Mouse (Mus musculus): Measurements from ENCODE around the gene Lsm3. TPM values are rescaled to one million over a fixed set of nuclear protein-coding genes. Genes with fewer than 3 reads are reported as not detected.

The Lsm3 gene
- polyA plus RNA-seq, 1 experiment, result 51.3 TPM

DNA sequence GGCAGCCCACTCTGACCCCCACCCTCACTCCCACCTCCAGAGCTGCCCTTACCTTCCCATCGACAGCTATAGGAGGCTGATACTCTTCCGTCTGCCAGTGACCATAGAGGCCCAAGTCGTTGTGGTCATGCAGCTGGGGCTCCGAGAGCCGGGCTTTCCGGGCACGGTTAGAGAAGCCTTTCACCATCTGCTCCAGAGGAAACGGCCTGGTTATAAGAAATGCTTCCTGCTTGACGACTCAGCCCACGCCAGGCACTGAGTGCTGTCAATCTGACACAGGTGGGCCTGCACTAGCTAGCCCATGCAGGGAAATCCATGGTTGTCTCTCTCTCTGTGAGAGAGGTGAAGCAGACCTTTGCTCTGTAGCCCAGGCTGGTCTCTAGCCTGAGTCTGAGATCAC, 22.7 kb upstream of the Lsm3 start:
- Histone ChIP-seq H3K27me3 (ENCODE audit: control insufficient read depth, insufficient read depth, low read length) (no peaks in the 10 kb centered on the region), H3K27ac (ENCODE audit: insufficient read depth, low read length) (no peak overlapping the region), H3K4me3 (replicated peaks; ENCODE audit: insufficient read depth, low read depth, low read length) (no peak overlapping the region), H3K4me1 (ENCODE audit: control insufficient read depth, insufficient read depth, low read length) (no peaks in the 10 kb centered on the region)
- 84% methylated on average over 10 of the region's 10 CpGs for WGBS
- DNase-seq, result no peak
- TF ChIP-seq POLR2A (IDR thresholded peaks at IDR 0.05; ENCODE audit: borderline replicate concordance, insufficient read depth, low read length) (no peak), CTCF (IDR thresholded peaks at IDR 0.05; ENCODE audit: borderline replicate concordance, insufficient read depth, low read depth, low read length) (no peak)

DNA sequence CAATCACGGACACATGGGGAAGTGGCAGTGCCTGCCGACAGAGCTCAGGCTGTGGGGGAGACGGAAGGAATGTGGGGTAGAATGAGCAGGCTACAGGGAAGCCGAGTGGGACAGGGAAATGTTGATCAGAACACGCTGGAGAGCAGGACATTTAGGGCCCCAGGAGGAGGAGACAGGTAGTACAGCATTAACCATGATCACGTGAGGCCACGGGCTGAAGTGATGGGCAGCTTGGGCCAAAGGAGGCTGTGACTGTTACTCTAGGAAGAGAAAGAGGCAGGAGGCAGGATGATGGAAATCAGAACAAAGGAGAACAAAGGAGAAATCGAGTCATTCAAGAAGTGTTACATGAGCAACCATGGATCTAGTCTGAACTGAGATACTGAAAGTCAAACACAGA, 21.2 kb upstream of the Lsm3 start:
- Histone ChIP-seq H3K4me1 (ENCODE audit: control insufficient read depth, insufficient read depth, low read length) (no peaks in the 10 kb centered on the region), H3K4me3 (replicated peaks; ENCODE audit: insufficient read depth, low read depth, low read length) (no peak overlapping the region)
- TF ChIP-seq CTCF (IDR thresholded peaks at IDR 0.05; ENCODE audit: borderline replicate concordance, insufficient read depth, low read depth, low read length), result no peak
- TF ChIP-seq POLR2A (IDR thresholded peaks at IDR 0.05; ENCODE audit: borderline replicate concordance, insufficient read depth, low read length), result no peak

DNA sequence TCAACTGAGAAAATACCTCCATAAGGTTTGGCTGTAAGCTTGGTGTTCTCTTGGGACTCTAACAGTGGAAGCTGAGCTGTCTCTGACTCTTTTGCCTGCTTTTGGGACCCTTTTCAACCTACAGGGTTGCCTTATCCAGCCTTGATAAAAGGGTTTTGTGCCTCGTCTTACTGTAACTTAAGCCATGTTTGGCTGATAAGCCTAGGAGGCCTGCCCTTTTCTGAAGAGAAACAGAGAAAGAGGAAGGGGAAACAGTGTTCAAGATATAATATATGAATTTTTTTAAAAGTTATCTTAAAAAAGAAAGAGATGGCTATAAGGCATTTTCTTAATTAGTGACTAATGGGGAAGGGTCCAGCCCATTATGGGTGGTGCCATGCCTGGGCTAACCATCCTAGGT, 12.4 kb upstream of the Lsm3 start:
- no peaks in the 10 kb centered on the region for H3K4me1 ChIP-seq (ENCODE audit: control insufficient read depth, insufficient read depth, low read length)
- H3K4me3 ChIP-seq (replicated peaks; ENCODE audit: insufficient read depth, low read depth, low read length), result no peak overlapping the region
- WGBS, result 93% methylated on average over 1 of the region's 1 CpGs
- no peaks in the 10 kb centered on the region for H3K27me3 ChIP-seq (ENCODE audit: control insufficient read depth, insufficient read depth, low read length)
- H3K27ac ChIP-seq (ENCODE audit: insufficient read depth, low read length), result no peak overlapping the region
- TF ChIP-seq CTCF (IDR thresholded peaks at IDR 0.05; ENCODE audit: borderline replicate concordance, insufficient read depth, low read depth, low read length) (no peak), POLR2A (IDR thresholded peaks at IDR 0.05; ENCODE audit: borderline replicate concordance, insufficient read depth, low read length) (no peak)
- DNase-seq, result no peak

More for the DNA sequence above, 21.2 kb upstream of the Lsm3 start:
- Histone ChIP-seq H3K27me3 (ENCODE audit: control insufficient read depth, insufficient read depth, low read length) (no peaks in the 10 kb centered on the region), H3K27ac (ENCODE audit: insufficient read depth, low read length) (no peak overlapping the region)
- 83% methylated on average over 8 of the region's 8 CpGs for WGBS
- no peak for DNase-seq

DNA sequence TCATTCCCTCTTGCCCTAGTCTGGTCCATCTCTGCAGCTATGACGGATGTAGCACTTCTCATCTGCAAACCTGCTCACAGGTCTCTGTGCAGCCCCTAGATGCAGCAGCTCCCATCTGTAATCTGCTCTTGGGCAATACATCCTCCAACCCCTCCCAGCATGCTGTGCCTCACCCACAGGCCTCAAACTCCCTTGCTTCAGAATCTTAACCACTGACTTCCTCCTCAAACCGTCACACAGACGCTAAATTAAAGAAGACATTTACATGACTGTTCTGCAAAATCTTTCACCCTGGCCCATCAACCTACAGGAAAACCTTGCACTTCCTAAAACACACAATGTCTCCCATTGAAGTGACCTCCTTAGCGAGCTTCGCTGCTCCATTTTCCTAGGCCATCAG, 9.7 kb upstream of the Lsm3 start:
- no peaks in the 10 kb centered on the region for H3K27me3 ChIP-seq (ENCODE audit: control insufficient read depth, insufficient read depth, low read length)
- TF ChIP-seq CTCF (IDR thresholded peaks at IDR 0.05; ENCODE audit: borderline replicate concordance, insufficient read depth, low read depth, low read length) (no peak), POLR2A (IDR thresholded peaks at IDR 0.05; ENCODE audit: borderline replicate concordance, insufficient read depth, low read length) (no peak)
- no peak overlapping the region for H3K27ac ChIP-seq (ENCODE audit: insufficient read depth, low read length)
- no peak for DNase-seq
- H3K4me1 ChIP-seq (ENCODE audit: control insufficient read depth, insufficient read depth, low read length), result no peaks in the 10 kb centered on the region
- WGBS, result 95% methylated on average over 5 of the region's 5 CpGs
- H3K4me3 ChIP-seq (replicated peaks; ENCODE audit: insufficient read depth, low read depth, low read length), result no peak overlapping the region

DNA sequence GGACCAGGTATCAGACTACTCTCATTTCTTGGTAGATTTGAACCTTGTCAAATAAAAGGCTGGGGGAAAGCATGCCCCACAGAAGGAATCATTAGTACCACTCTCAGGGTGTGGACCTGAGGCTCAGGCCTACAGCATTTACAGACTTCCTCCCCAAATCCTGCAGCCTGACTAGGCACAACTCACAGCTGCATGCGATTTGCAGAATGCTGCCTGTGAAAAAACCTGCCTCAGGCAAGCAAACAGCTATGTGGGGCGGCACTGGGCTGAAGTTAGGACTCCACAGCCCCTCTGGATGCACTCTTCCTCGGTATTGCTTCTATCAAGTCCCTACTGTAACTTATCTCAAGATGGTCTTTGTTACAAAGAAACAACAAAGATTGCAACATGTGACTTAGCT, 7.7 kb upstream of the Lsm3 start:
- DNase-seq, result no peak
- TF ChIP-seq POLR2A (IDR thresholded peaks at IDR 0.05; ENCODE audit: borderline replicate concordance, insufficient read depth, low read length), result no peak
- TF ChIP-seq CTCF (IDR thresholded peaks at IDR 0.05; ENCODE audit: borderline replicate concordance, insufficient read depth, low read depth, low read length), result no peak
- H3K27me3 ChIP-seq (ENCODE audit: control insufficient read depth, insufficient read depth, low read length), result no peaks in the 10 kb centered on the region
- H3K27ac ChIP-seq (ENCODE audit: insufficient read depth, low read length), result no peak overlapping the region
- no peak overlapping the region for H3K4me3 ChIP-seq (replicated peaks; ENCODE audit: insufficient read depth, low read depth, low read length)
- WGBS, result 90% methylated on average over 3 of the region's 3 CpGs
- no peaks in the 10 kb centered on the region for H3K4me1 ChIP-seq (ENCODE audit: control insufficient read depth, insufficient read depth, low read length)

DNA sequence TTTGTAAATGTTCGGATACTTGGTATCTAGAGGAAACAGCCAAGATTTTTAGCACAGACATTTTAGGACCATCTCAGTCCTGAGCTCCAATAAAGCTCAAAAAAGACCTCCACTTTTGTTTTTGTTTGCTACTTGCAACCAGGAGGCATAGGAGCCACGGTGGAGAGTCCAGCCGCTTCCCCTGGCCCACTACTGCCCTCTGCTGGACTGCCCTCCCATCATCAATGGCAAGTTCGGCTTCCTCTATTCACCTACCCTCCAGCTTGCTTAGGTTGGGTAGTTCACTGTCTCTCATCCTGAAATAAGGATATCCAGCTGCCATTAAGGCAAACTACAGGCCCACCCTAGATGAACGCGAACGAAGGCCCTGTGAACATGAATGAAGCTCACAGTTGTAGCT, 6.4 kb upstream of the Lsm3 start:
- no peaks in the 10 kb centered on the region for H3K4me1 ChIP-seq (ENCODE audit: control insufficient read depth, insufficient read depth, low read length)
- 38% methylated on average over 7 of the region's 7 CpGs for WGBS
- H3K4me3 ChIP-seq (replicated peaks; ENCODE audit: insufficient read depth, low read depth, low read length), result no peak overlapping the region
- TF ChIP-seq CTCF (IDR thresholded peaks at IDR 0.05; ENCODE audit: borderline replicate concordance, insufficient read depth, low read depth, low read length) (peak; percentile 78), POLR2A (IDR thresholded peaks at IDR 0.05; ENCODE audit: borderline replicate concordance, insufficient read depth, low read length) (no peak)
- peak; percentile 44 to 58 for DNase-seq
- no peaks in the 10 kb centered on the region for H3K27me3 ChIP-seq (ENCODE audit: control insufficient read depth, insufficient read depth, low read length)
- no peak overlapping the region for H3K27ac ChIP-seq (ENCODE audit: insufficient read depth, low read length)

DNA sequence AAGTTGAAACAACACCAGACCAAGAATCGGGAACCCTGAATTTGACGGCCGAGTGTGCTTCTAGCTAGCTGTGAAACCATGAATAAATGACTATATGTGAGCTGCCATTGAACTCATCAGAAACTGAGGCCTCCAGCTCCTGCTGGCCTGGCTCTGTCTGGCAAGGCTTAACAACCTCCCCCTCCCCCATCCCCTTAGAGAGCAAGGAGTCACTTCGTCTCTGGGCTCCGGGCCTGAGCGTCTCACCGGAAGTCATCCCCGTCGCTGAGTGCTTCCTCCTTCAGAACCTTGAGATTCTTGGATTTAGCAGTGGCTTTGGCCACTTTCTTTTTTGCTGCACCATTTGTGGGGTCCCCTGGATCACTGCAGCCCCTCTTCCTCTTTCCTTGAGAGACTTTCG, 5.5 kb upstream of the Lsm3 start:
- no peak for TF ChIP-seq POLR2A (IDR thresholded peaks at IDR 0.05; ENCODE audit: borderline replicate concordance, insufficient read depth, low read length)
- TF ChIP-seq CTCF (IDR thresholded peaks at IDR 0.05; ENCODE audit: borderline replicate concordance, insufficient read depth, low read depth, low read length), result no peak
- no peak for DNase-seq
- WGBS, result 62% methylated on average over 10 of the region's 10 CpGs

DNA sequence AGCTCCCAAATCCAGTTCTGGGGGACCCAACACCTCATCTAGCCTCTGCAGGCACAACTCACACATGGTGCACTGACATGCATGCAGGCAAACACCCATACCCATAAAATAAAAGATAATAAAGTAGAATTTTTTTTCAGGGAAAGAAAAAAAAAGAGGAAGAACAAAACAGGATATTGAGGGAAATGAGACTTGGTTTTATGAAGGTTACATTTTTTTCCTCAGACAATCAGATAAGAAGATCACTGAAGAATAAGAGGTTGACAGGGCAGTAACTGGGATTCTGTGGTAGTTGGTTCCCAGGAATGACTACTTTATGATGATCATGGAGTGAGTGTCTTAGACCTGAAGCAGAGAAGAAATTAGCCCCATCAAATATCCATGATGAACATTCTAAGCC, 1.6 kb upstream of the Lsm3 start:
- DNase-seq, result no peak
- H3K4me1 ChIP-seq (ENCODE audit: control insufficient read depth, insufficient read depth, low read length), result peaks cover 3% of the 10 kb centered on the region
- H3K27ac ChIP-seq (ENCODE audit: insufficient read depth, low read length), result no peak overlapping the region
- H3K4me3 ChIP-seq (replicated peaks; ENCODE audit: insufficient read depth, low read depth, low read length), result no peak overlapping the region
- TF ChIP-seq POLR2A (IDR thresholded peaks at IDR 0.05; ENCODE audit: borderline replicate concordance, insufficient read depth, low read length), result no peak
- no peak for TF ChIP-seq CTCF (IDR thresholded peaks at IDR 0.05; ENCODE audit: borderline replicate concordance, insufficient read depth, low read depth, low read length)
- no peaks in the 10 kb centered on the region for H3K27me3 ChIP-seq (ENCODE audit: control insufficient read depth, insufficient read depth, low read length)

More for the DNA sequence above, 5.5 kb upstream of the Lsm3 start:
- Histone ChIP-seq H3K4me3 (replicated peaks; ENCODE audit: insufficient read depth, low read depth, low read length) (no peak overlapping the region), H3K27me3 (ENCODE audit: control insufficient read depth, insufficient read depth, low read length) (no peaks in the 10 kb centered on the region), H3K27ac (ENCODE audit: insufficient read depth, low read length) (no peak overlapping the region), H3K4me1 (ENCODE audit: control insufficient read depth, insufficient read depth, low read length) (no peaks in the 10 kb centered on the region; the same call in 1 of the 2 replicates)
